In the genomic region with DNA sequence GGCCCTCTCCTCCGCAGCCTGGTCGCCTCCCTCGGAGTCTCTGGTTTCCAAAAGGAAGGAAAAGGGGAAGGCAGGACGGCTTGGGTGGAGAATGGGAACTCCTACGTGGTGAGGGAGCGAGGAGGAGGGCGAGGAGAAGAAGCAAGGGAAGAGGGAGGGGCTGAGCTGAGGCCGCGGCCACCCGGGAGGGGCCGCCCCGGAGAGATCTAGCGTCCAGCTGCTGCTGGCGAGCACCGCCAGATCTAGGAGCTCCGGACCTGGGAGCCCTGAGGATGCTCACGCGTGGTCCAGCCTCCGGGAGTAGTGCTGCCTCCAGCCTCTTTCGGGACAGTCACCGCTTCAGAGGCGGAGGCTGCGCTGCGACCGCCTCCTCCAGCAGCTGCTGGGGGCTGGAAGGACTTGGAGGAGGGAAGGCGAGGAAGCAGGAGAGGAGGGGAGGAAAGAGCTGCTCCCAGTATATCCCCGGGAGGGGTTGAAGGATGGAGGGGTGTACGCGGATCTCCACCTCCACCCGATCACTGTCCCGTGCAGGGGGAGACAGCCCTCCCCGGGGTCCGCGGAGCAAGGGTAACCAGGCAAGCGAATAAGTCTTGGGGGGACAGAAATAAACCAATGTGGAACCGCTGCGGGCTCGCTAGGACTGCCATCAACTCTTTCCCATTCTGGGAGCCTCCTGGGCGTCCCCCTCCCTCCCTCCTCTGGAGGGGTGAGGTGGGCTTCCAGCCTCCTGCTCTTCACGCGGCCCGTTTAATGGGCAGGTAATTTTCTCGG, we compare ENCODE assay signal across 8 mouse cellular contexts. TPM values are rescaled to one million over a fixed set of nuclear protein-coding genes. Genes with fewer than 3 reads are reported as not detected.
DNase-seq lines count a peak whose midpoint lies in the region; ATAC-seq and TF ChIP-seq lines count a peak whose summit lies in the region.

Robo2 (minus strand) TSS at position 345 of the 771 bp plus-strand sequence.

- peak within 1 kb of the TSS; percentile 67 for H3K9ac ChIP-seq in hindbrain, embryonic 16.5 days (ENCODE audit: low read depth, low read length)

- no peaks in the 10 kb centered on the region for H3K4me1 ChIP-seq in hindbrain, embryonic 16.5 days (ENCODE audit: control insufficient read depth, insufficient read depth, low read depth, low read length)

- no peaks in the 10 kb centered on the region for H3K36me3 ChIP-seq in hindbrain, embryonic 16.5 days (ENCODE audit: control insufficient read depth, insufficient read depth, low read length)

- TF ChIP-seq CTCF in left cerebral cortex, adult 2 months (IDR thresholded peaks at IDR 0.05) = no peak

- H3K27me3 ChIP-seq in hindbrain, embryonic 16.5 days (replicated peaks; ENCODE audit: control insufficient read depth, insufficient read depth, low read length) = no peaks in the 10 kb centered on the region

- no peaks in the 10 kb centered on the region for H3K9me3 ChIP-seq in hindbrain, embryonic 16.5 days (ENCODE audit: control insufficient read depth, low read length)

- peak within 1 kb of the TSS; percentile 81 for H3K27ac ChIP-seq in hindbrain, embryonic 16.5 days (ENCODE audit: low read depth, low read length)
- peak within 1 kb of the TSS; percentile 80 for H3K27ac ChIP-seq in left cerebral cortex, adult 2 months

- H3K4me3 ChIP-seq in hindbrain, embryonic 16.5 days (ENCODE audit: low read length) = peak within 1 kb of the TSS; percentile 51
- peak within 1 kb of the TSS; percentile 75 for H3K4me3 ChIP-seq in left cerebral cortex, adult 2 months

- intact Hi-C loops in gastrocnemius, postnatal 14 days (cut with DNase I; ENCODE audit: low total_unique reads) = loop anchor here (10.0 kb wide), 2 partner anchors 1317 to 1417 kb away; no protein-coding TSS in a partner anchor
- intact Hi-C loops in left cerebral cortex, adult 2 months (cut with DNase I) = loop anchor here (2.0 to 10.0 kb wide), 5 partner anchors 179 to 1313 kb away; no protein-coding TSS in a partner anchor

- peak; percentile 89 for ATAC-seq in hindbrain, embryonic 16.5 days
- no peak for ATAC-seq in erythroblast, adult 5-6 weeks (replicated peaks; ENCODE audit: low FRiP score, poor library complexity, severe bottlenecking)

- peak within 1 kb of the TSS; percentile 77 for H3K4me2 ChIP-seq in hindbrain, embryonic 16.5 days (ENCODE audit: low read length)

- DNase-seq in adrenal gland, postnatal 10 days = peak; percentile 46
- DNase-seq in embryo, embryonic 10 days (ENCODE audit: low spot score) = peak; percentile 81
- DNase-seq in gastrocnemius, postnatal 14 days = peak; percentile 68
- peak; percentile 70 to 73 for DNase-seq in left cerebral cortex, adult 2 months (ENCODE audit: extremely low spot score in 1 of 2, low spot score in 2 of 2)
- peak; percentile 56 for DNase-seq in lung, postnatal 14 days
- DNase-seq in retina, postnatal 1 day = peak; percentile 88

- under 1% methylated on average over 43 of the region's 43 CpGs for WGBS in hindbrain, embryonic 16.5 days

RNA-seq across cellular contexts. Expression of gene Robo2, which starts in this region (rescaled TPM):
- total RNA-seq in adrenal gland, postnatal 10 days (2021) = 1 to 10 TPM; 5.1 to 7.6 TPM
- 1 to 10 TPM; 2.0 to 4.2 TPM for total RNA-seq in gastrocnemius, postnatal 14 days (2021)
- 67.5 and 77.5 TPM in 2 replicates for polyA plus RNA-seq in hindbrain, embryonic 16.5 days (2015; fragmentation: Nextera tagmentation; extraction: Ambion mirVana)
- total RNA-seq in left cerebral cortex, adult 2 months (2021) = 100 to 1,000 TPM; 138 to 146 TPM
- not detected in 2 replicates for total RNA-seq in erythroblast, adult 5-6 weeks (2015; ENCODE audit: low replicate concordance)
- 0.17 and 2.1 TPM in 2 replicates for total RNA-seq in erythroblast, adult 5-6 weeks (2017; ENCODE audit: low replicate concordance)

Comparison
In these comparisons a context has a peak if more than half of its experiments do, and no peak if none do; other contexts are left out.
1. RNA of gene Robo2 (total RNA-seq): 138 to 146 TPM in left cerebral cortex, adult 2 months; 5.1 to 7.6 TPM in adrenal gland, postnatal 10 days, 2.0 to 4.2 TPM in gastrocnemius, postnatal 14 days and 0.17 to 2.1 TPM in erythroblast, adult 5-6 weeks; every median in the first group is over 10 times any median in the second.
2. Peak in every context shown above with its lines, with median percentiles within 50 percentile points of each other: DNase-seq.